Mouse (Mus musculus) macrophage (primary cell): ENCODE measurements at regions not wholly inside any gene's neighbourhood (a gene's known extent, or its start where the extent isn't known, plus 50 kb on each side); places are given as distances from the start of the nearest gene placed in this dataset.
"Not testable (repeated sequence)": the region's sequence is repeated elsewhere in the genome, so short reads cannot be mapped to it uniquely, and the experiment has no call there.

Experiments used
- H3K27ac ChIP-seq: fragments of 350-480 bp; formaldehyde crosslinking; 2 replicates; pipeline ENCODE4 v1.9.0; 2021
- H3K36me3 ChIP-seq: fragments of 350-480 bp; formaldehyde crosslinking; 2 replicates; pipeline ENCODE4 v1.9.0; 2021; ENCODE audit errors: inconsistent target
- H3K4me3 ChIP-seq: fragments of 350-480 bp; formaldehyde crosslinking; 2 replicates; pipeline ENCODE4 v1.9.0; 2021; ENCODE audit errors: inconsistent target
- H3K79me2 ChIP-seq: fragments of 350-480 bp; formaldehyde crosslinking; 2 replicates; pipeline ENCODE4 v1.9.0; 2021; ENCODE audit errors: inconsistent target
- WGBS: methylation state at CpG from one replicate; pipeline ENCODE4 v1.1.7; 2026; ENCODE audit warnings: inconsistent platforms; ENCODE audit not compliant: missing documents; 5-methylcytosine and 5-hydroxymethylcytosine counted together

GRCm38 (mm10) chr5:76081379-76081778, 58.7 kb upstream of the Srd5a3 start:
- WGBS = 73% methylated on average over 2 of the region's 2 CpGs
- not testable (repeated sequence) for H3K79me2 ChIP-seq, H3K36me3 ChIP-seq

DNA sequence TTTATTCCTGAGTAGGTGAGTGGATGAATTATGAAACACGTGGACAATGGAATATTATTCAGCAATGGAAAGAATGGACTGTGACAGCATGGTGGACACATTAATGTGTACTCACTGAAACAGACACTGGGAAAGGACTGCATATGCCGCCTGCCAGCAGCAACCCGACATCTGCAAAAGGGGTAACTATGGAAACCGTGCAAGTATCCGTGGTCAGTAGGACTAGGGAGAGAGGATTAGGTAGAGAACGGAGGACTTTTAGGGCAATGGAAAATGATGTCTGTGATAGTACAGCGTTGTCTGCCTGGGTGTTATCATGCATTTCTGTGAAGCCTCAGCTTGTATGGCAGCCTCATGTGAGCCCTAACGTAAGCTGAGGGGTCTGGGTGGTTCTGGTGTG, 59.6 kb upstream of the Srd5a3 start:
- 96% methylated on average over 8 of the region's 8 CpGs for WGBS
- no peak overlapping the region for H3K27ac ChIP-seq
- no peaks in the 10 kb centered on the region for H3K79me2 ChIP-seq
- H3K4me3 ChIP-seq = no peak overlapping the region
- H3K36me3 ChIP-seq = no peaks in the 10 kb centered on the region

More at GRCm38 (mm10) chr5:76081379-76081778, 58.7 kb upstream of the Srd5a3 start:
- H3K27ac ChIP-seq, H3K4me3 ChIP-seq: not testable (repeated sequence)

GRCm38 (mm10) chr5:76079204-76080025, 60.7 kb upstream of the Srd5a3 start:
- H3K79me2 ChIP-seq = no peaks in the 10 kb centered on the region
- H3K4me3 ChIP-seq = no peak overlapping the region
- WGBS = 70% methylated on average over 11 of the region's 11 CpGs
- no peak overlapping the region for H3K27ac ChIP-seq
- no peaks in the 10 kb centered on the region for H3K36me3 ChIP-seq

DNA sequence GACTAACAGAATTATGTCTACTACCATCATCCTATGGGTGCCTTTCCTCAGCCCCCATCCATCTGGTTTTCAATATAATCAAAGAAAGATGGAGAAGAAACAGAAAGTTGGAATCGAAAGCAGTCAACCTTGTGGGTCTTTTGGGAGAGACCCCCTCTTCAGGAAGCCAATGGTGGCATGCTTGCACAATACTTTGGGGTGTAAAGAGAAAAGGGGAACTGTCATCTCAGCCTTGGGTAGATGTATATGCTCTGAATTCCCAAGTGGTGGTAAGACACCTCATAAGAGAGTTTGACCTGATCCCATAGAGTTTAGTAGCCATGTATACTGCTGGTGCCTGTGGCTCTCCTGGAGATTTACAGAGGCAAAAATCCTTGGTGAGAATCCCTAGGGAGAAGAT, 61.6 kb upstream of the Srd5a3 start:
- H3K36me3 ChIP-seq = no peaks in the 10 kb centered on the region
- H3K79me2 ChIP-seq = no peaks in the 10 kb centered on the region
- no peak overlapping the region for H3K4me3 ChIP-seq
- WGBS = 10% methylated on average over 1 of the region's 1 CpGs
- H3K27ac ChIP-seq = no peak overlapping the region

DNA sequence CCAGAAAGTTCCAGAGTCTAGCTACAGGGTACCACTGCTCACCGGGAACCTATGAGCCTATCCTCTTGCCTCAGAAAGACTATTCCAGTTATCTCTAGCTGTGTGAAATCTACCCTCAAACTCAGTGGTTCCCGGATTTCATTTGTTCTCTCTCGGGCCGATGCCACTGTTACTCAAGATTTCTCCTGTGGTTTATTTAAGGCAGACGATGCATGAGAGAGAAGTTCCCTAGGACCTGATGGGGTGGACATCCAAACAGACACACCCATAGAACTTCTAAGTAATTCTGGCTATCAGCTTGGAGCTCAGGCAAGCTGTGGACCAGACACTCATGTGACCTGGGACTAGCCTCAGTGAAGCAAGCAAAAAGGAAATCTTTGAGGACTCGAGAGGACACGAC, 63.8 kb upstream of the Srd5a3 start:
- Histone ChIP-seq H3K79me2 (no peaks in the 10 kb centered on the region), H3K36me3 (no peaks in the 10 kb centered on the region), H3K4me3 (no peak overlapping the region), H3K27ac (no peak overlapping the region)
- 29% methylated on average over 7 of the region's 7 CpGs for WGBS

DNA sequence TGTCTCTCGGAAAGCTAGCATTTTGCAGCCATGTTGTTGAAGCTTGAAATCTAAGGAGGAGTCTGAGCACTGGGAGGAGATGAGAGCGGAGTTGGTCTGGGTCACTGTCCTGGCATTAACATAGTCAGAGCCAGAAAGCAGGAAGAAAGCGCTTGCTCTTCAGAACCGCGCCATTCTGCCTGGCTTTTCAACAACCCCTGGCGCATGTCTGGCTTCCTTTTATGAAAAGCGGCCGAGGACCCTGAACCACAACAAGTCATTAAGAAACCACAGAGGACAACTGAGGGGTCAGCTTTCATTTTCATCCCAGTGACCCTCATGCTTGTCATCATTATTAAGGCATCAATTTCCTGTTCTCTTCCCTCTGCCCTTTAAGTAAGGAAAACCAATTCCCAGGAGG, 64.7 kb upstream of the Srd5a3 start:
- 27% methylated on average over 8 of the region's 8 CpGs for WGBS
- Histone ChIP-seq H3K79me2 (no peaks in the 10 kb centered on the region), H3K4me3 (no peak overlapping the region), H3K36me3 (no peaks in the 10 kb centered on the region), H3K27ac (no peak overlapping the region)

DNA sequence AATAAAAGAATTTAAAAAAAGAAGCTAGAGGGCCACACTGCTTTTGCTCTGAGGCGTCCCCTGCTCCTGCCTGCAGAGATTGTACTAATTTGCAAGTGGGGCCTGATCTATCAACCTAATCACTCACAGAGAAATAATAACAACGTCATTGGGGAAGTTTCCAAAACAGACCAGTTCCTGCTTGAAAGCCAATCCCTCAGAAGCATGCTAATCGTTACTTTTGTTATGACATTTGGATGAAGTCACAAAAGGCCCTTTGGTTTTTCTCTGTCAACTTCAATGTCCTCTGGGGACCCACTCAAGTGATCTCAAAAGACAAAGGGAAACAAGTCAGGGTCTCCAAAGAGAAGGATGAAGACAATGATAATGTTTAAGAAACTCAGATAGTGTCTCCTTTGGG, 72.2 kb upstream of the Srd5a3 start:
- WGBS = 63% methylated on average over 3 of the region's 3 CpGs
- no peaks in the 10 kb centered on the region for H3K36me3 ChIP-seq
- H3K27ac ChIP-seq = no peak overlapping the region
- no peaks in the 10 kb centered on the region for H3K79me2 ChIP-seq
- H3K4me3 ChIP-seq = no peak overlapping the region

DNA sequence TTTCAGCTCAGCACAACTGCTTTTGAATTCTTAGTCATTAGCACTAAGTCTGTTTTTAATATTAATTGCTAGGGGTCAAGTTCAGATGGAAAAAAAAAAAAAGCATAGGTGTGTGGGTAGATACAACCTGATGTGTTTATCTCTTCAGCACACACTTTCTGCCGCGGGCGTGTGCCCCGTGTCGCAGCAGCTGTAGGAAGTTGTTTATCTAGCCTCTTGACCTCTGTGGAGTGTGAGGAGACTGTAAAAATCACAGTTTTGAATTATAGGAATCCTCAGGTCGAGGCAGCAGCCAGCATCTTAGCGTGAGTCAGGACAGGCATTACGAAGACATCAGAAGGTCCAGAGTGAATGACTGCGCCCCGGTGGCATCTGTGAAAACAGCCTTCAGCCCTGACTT, 72.8 kb upstream of the Srd5a3 start:
- 42% methylated on average over 10 of the region's 10 CpGs for WGBS
- Histone ChIP-seq H3K79me2 (no peaks in the 10 kb centered on the region), H3K4me3 (no peak overlapping the region), H3K36me3 (no peaks in the 10 kb centered on the region), H3K27ac (no peak overlapping the region)

- Histone ChIP-seq H3K79me2 (no peaks in the 10 kb centered on the region), H3K27ac (no peak overlapping the region), H3K4me3 (no peak overlapping the region), H3K36me3 (no peaks in the 10 kb centered on the region)
- WGBS = 91% methylated on average over 4 of the region's 4 CpGs
Measured at GRCm38 (mm10) chr5:76065789-76066188, 74.3 kb upstream of the Srd5a3 start.

- no peaks in the 10 kb centered on the region for H3K36me3 ChIP-seq
- no peaks in the 10 kb centered on the region for H3K79me2 ChIP-seq
- WGBS = 93% methylated on average over 6 of the region's 6 CpGs
Measured at GRCm38 (mm10) chr5:76065227-76065626, 74.8 kb upstream of the Srd5a3 start.

GRCm38 (mm10) chr5:76064686-76065085, 75.4 kb upstream of the Srd5a3 start:
- 98% methylated on average over 5 of the region's 5 CpGs for WGBS
- no peaks in the 10 kb centered on the region for H3K79me2 ChIP-seq
- no peak overlapping the region for H3K4me3 ChIP-seq
- no peaks in the 10 kb centered on the region for H3K36me3 ChIP-seq
- no peak overlapping the region for H3K27ac ChIP-seq

More at GRCm38 (mm10) chr5:76065227-76065626, 74.8 kb upstream of the Srd5a3 start:
- no peak overlapping the region for H3K4me3 ChIP-seq
- H3K27ac ChIP-seq = no peak overlapping the region

- H3K79me2 ChIP-seq = no peaks in the 10 kb centered on the region
- 84% methylated on average over 6 of the region's 6 CpGs for WGBS
- no peak overlapping the region for H3K27ac ChIP-seq
- no peaks in the 10 kb centered on the region for H3K36me3 ChIP-seq
- H3K4me3 ChIP-seq = no peak overlapping the region
Measured at GRCm38 (mm10) chr5:76063473-76063872, 76.6 kb upstream of the Srd5a3 start.

GRCm38 (mm10) chr5:76058011-76058410, 79.8 kb upstream of the Kdr start:
- H3K79me2 ChIP-seq = no peaks in the 10 kb centered on the region
- H3K4me3 ChIP-seq = no peak overlapping the region
- no peak overlapping the region for H3K27ac ChIP-seq
- H3K36me3 ChIP-seq = no peaks in the 10 kb centered on the region
- 86% methylated on average over 7 of the region's 7 CpGs for WGBS

- WGBS = 88% methylated on average over 2 of the region's 2 CpGs
- no peak overlapping the region for H3K27ac ChIP-seq
Measured at GRCm38 (mm10) chr5:76055849-76056248, 77.6 kb upstream of the Kdr start.

GRCm38 (mm10) chr5:76052782-76053181, 74.5 kb upstream of the Kdr start:
- Histone ChIP-seq H3K36me3 (no peaks in the 10 kb centered on the region), H3K4me3 (no peak overlapping the region), H3K79me2 (no peaks in the 10 kb centered on the region), H3K27ac (no peak overlapping the region)
- 88% methylated on average over 1 of the region's 1 CpGs for WGBS

More at GRCm38 (mm10) chr5:76055849-76056248, 77.6 kb upstream of the Kdr start:
- H3K4me3 ChIP-seq = no peak overlapping the region
- H3K79me2 ChIP-seq = no peaks in the 10 kb centered on the region
- H3K36me3 ChIP-seq = no peaks in the 10 kb centered on the region

- Histone ChIP-seq H3K4me3 (no peak overlapping the region), H3K36me3 (no peaks in the 10 kb centered on the region), H3K27ac (no peak overlapping the region), H3K79me2 (no peaks in the 10 kb centered on the region)
- 67% methylated on average over 2 of the region's 2 CpGs for WGBS
Measured at GRCm38 (mm10) chr5:76051658-76052057, 73.4 kb upstream of the Kdr start.
